Mouse (Mus musculus) heart, postnatal 36 days (tissue): ENCODE data around the gene Ccl5. TPM values are rescaled to one million over a fixed set of nuclear protein-coding genes. Genes with fewer than 3 reads are reported as not detected.
A peak's percentile ranks its signal among the peaks of the same experiment; 100 is the strongest.

ENCODE experiments used
- DNase-seq, 2 experiments: peaks; one replicate each; pipeline ENCODE4 v3.0.0; 2021 to 2022
- intact Hi-C: fragments of 180-260 bp; cut with DNase I; formaldehyde crosslinking; loops from one replicate; pipeline ENCODE4 v1.15.1; 2025
- total RNA-seq, 2 experiments: library from RNA; stranded (reverse); gene quantifications; 2 replicates each; pipeline ENCODE4 v1.2.3; 2021

Gene Ccl5
- total RNA-seq, 2 experiments from 2014 or later: 0.83 TPM; not detected in 1

DNA sequence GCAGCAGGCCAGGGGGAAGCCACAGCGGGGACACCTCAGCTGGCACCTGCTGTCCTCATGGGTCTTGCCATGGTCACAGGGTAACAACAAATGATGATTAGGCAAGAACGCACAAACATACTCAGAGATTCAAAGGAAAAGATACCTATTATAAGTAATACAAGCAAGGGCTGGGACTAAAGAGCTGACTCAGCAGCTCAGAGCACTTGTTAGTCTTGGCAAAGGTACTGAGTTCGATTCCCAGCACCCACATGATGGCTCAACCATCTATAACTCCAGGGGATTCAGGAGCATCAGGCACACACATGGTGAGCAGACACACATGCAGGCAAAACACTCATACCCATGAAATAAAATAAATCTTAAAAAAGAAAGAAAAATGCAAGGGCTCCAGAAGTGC, 11.1 kb upstream of the Ccl5 start:
- DNase-seq: no peak
- intact Hi-C loops: no loop called here

DNA sequence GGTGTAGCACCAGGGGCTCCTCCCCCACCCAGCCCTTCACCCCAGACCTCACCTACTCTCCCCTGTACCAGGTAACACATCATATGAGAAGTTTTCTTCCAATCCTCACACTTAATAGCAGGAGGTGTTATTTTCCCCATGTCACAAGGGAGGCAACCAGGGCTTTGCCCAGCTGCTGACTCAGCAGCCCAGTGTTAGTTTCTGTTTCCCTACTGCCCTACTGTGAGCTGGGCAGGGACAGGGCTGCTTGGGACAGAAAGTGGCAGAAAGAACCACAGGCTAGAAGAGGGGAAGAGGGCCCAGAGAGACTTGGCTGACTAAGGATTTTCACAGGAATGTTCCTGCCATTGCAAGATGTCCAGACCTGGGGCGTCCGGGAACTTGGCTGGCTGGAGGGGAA, 10.6 kb upstream of the Ccl5 start:
- intact Hi-C loops: no loop called here

GRCm38 (mm10) chr11:83538705-83539314, 8.5 kb upstream of the Ccl5 start:
- intact Hi-C loops: no loop called here
- no peak for DNase-seq

More for the DNA sequence above, 10.6 kb upstream of the Ccl5 start:
- no peak for DNase-seq

GRCm38 (mm10) chr11:83536831-83537230, 6.5 kb upstream of the Ccl5 start:
- intact Hi-C loops: no loop called here
- DNase-seq: no peak

DNA sequence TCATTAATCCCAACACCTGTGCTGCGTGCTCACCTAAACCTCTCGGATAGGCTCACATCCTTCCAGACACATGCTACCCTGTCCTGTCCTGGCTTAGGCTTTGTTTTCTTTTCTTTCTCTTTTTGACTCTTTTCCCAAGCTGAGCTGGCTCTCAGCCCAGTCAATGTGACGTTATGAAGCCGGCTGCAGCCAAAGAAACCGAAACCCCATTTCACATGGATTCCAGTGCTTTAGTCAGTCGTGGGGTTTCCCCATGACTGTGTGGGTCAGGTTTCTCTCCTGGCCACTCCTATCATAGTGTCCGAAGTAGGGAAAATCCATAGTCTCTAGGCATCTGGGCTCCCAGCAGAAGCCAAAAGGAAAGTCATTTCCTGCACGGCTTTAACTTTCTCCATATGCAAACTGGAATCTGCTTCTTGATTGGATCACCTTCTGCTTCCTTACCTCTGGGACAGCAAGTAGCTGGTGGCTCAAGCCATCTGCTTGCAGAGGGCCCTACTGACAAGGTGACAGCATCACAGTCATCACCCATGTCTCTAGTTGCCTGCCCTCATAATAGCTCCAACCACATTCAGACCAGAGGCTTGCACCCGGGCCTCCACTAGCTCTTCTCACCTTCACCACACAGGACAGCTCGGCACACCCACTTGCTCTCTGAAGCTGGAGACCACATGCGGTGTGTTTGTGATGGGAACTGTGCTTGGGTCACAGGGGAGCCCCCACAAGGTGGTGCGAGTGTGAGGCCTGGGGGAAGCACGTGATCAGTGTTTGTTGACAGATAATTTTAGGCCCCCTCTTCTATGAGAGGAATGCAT, 4.5 kb upstream of the Ccl5 start:
- peak; percentile 76 to 79 for DNase-seq
- intact Hi-C loops: no loop called here

GRCm38 (mm10) chr11:83534143-83534542, 3.8 kb upstream of the Ccl5 start:
- DNase-seq: no peak

DNA sequence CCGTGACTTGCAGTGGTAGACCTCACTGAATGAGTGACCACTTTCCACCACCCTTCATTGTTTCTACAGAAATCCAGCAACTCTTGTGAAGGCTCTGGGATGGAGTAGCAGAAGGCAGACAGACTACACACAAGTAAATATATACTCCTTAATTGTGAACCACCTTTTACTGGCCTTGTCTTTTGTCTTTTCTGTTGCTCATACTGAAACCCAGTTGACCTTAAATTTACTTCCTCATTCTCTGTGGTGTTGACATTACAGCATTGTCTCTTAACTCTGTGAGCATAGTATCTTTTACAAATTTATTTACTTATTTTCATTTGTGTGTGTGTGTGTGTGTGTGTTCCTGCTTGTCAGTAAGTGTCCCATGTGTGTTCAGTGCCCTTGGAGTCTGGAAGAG, 2.9 kb upstream of the Ccl5 start:
- intact Hi-C loops: no loop called here
- DNase-seq: no peak

More at GRCm38 (mm10) chr11:83534143-83534542, 3.8 kb upstream of the Ccl5 start:
- intact Hi-C loops: no loop called here

DNA sequence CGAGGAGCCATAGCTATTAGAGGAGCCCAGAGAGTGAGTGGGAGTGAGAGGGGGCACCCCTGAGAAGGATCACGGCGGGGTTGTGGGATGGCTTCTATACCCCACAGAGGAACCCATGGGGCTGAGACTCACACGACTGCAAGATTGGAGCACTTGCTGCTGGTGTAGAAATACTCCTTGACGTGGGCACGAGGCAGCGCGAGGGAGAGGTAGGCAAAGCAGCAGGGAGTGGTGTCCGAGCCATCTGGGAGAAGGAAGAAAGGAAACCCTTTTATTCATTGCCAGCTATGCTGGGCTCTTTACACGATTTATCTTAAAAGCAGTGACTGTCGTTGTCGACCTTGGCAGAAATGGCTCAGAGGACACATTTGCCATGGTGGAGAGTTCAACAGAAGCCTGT, 1.3 kb downstream of the Ccl5 start:
- no peak for DNase-seq
- intact Hi-C loops: no loop called here

DNA sequence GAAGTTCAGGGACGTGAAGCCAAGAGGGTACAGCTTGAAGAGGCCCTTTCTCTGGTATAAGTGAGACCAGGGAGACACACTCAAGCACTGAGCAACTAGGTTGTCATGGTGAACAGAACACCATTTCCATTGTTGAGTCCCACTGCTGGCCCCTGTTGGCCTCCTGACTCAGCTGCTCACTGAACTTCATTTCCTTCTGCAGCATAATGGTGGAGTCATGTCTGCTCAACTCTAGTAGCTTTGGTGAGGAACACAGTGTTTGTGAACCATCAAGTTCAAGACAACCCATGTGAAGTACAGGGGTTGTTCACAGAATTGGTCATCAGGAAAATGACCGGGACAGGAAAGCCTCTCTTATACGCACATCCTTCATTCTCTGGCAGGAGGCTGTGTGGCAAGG, 8.2 kb downstream of the Ccl5 start, which contains the start of gene Heatr9:
Heatr9 (minus strand) TSS at position 101 of the 400 bp plus-strand sequence.
- no peak for DNase-seq
- intact Hi-C loops: no loop called here

- DNase-seq: no peak
- intact Hi-C loops: no loop called here
Measured at GRCm38 (mm10) chr11:83518371-83518770, 11.9 kb downstream of the Ccl5 start.

GRCm38 (mm10) chr11:83517153-83517552, 13.2 kb downstream of the Ccl5 start:
- intact Hi-C loops: no loop called here
- no peak for DNase-seq

DNA sequence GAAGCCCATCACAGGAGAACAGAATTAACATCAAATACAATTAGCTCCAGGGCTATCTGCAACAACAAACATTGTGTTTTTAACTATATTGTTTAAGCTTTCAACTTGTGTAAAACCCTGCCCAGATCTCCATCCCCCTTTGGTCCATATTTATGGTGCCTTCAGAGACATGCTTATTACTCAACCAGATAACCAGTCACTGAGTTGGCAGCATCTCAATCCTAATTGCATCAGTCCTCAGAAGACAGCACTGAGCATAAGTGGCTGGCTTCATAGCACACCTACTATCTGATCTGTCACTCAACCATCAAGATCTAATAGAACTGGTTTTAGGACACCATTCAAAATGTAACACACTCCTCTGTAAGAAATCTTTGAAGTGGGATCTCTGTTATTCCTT, 20.8 kb downstream of the Ccl5 start:
- intact Hi-C loops: no loop called here
- DNase-seq: no peak

- DNase-seq: no peak
- intact Hi-C loops: no loop called here
Measured at GRCm38 (mm10) chr11:83504308-83504707, 26.0 kb downstream of the Ccl5 start.

- DNase-seq: no peak
- intact Hi-C loops: no loop called here
Measured at GRCm38 (mm10) chr11:83495571-83495970, 34.7 kb downstream of the Ccl5 start.

DNA sequence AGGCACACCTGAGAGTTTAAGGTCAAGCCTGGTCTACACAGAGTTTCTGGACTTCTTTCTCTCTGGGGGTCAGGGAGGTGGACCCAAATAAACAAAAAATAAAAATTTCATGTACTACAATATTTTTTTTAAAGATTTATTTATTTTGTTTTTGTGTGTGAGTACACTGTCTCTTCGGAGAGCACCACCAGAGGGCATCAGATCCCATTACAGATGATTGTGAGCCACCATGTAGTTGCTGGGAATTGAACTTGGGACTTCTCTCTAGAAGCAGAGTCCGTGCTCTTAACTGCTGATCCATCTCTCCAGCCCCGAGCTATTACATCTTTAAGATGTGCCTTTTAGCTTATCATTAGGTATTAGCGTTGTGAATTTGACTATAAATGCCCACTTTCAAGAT, 38.8 kb downstream of the Ccl5 start:
- intact Hi-C loops: no loop called here
- DNase-seq: no peak

Other genes starting within 250 kb of the Ccl5 start
- under 1 TPM; 0.11 TPM for gene Slfn14, start 243.8 kb downstream of the Ccl5 start, total RNA-seq
- gene Ap2b1, start 231.5 kb downstream of the Ccl5 start, total RNA-seq: 10 to 100 TPM; 44.9 to 46.1 TPM
- gene Pex12, start 227.9 kb downstream of the Ccl5 start, total RNA-seq: 10 to 100 TPM in 1 of 2 experiments, 1 to 10 TPM in 1; 7.9 to 11.8 TPM
- gene Rasl10b, start 121.4 kb downstream of the Ccl5 start, total RNA-seq: 10 to 100 TPM; 45.8 to 69.1 TPM
- not detected for gene Gas2l2, start 101.1 kb downstream of the Ccl5 start, total RNA-seq
- not detected for gene 1700020L24Rik, start 92.8 kb downstream of the Ccl5 start, total RNA-seq
- gene Mmp28, start 67.4 kb downstream of the Ccl5 start, total RNA-seq: 1 to 10 TPM; 4.6 to 6.6 TPM
- gene Taf15, start 57.4 kb downstream of the Ccl5 start, total RNA-seq: 10 to 100 TPM; 35.2 to 40.8 TPM
- gene Heatr9, start 8.3 kb downstream of the Ccl5 start, total RNA-seq: not detected
- gene Ccl9, start 48.1 kb upstream of the Ccl5 start, total RNA-seq: 10 to 100 TPM in 1 of 2 experiments, 1 to 10 TPM in 1; 6.4 to 16.6 TPM
- gene Ccl6, start 62.6 kb upstream of the Ccl5 start, total RNA-seq: 10 to 100 TPM; 11.3 to 24.4 TPM
- gene Rpl9-ps1, start 115.1 kb upstream of the Ccl5 start, total RNA-seq: not detected
- not detected for gene Ccl3, start 118.8 kb upstream of the Ccl5 start, total RNA-seq
- gene Ccl4, start 132.1 kb upstream of the Ccl5 start, total RNA-seq: not detected
- 1 to 10 TPM; 2.7 to 3.7 TPM for gene Wfdc17, start 173.5 kb upstream of the Ccl5 start, total RNA-seq
- gene Wfdc18, start 178.5 kb upstream of the Ccl5 start, total RNA-seq: not detected
- gene Wfdc21, start 216.4 kb upstream of the Ccl5 start, total RNA-seq: not detected
- 1 to 10 TPM; 5.6 to 6.6 TPM for gene Heatr6, start 223.2 kb upstream of the Ccl5 start, total RNA-seq